Mouse (Mus musculus) intestine, postnatal 0 days (tissue): Measurements from ENCODE around the gene Rubcn. TPM values are rescaled to one million over a fixed set of nuclear protein-coding genes. Genes with fewer than 3 reads are reported as not detected.

Experiments used
- ATAC-seq: fragments of 200-750 bp; cut with Nextera tagmentation; 2 replicates; pipeline ENCODE4 v1.8.0; 2017; ENCODE audit warnings: mild to moderate bottlenecking, moderate TSS enrichment, moderate library complexity
- H3K27ac ChIP-seq: fragments of 300-500 bp; sonication (generic); 2 replicates; pipeline ENCODE4 v1.5.1; 2014; ENCODE audit warnings: mild to moderate bottlenecking, low read depth, low read length, moderate library complexity
- H3K27me3 ChIP-seq: fragments of 300-500 bp; sonication (generic); replicated peaks from 2 replicates; pipeline ENCODE4 v1.6.1; 2014; ENCODE audit warnings: low read length, mixed read lengths; ENCODE audit not compliant: control insufficient read depth, insufficient read depth
- H3K36me3 ChIP-seq: fragments of 300-500 bp; sonication (generic); 2 replicates; pipeline ENCODE4 v1.6.1; 2014; ENCODE audit warnings: mild to moderate bottlenecking, moderate library complexity; ENCODE audit not compliant: control insufficient read depth, insufficient read depth
- H3K4me1 ChIP-seq: fragments of 300-500 bp; sonication (generic); replicated peaks from 2 replicates; pipeline ENCODE4 v1.6.1; 2014; ENCODE audit warnings: antibody characterized with exemption, low read length, mixed read lengths; ENCODE audit not compliant: control insufficient read depth, insufficient read depth
- H3K4me2 ChIP-seq: fragments of 300-500 bp; sonication (generic); replicated peaks from 2 replicates; pipeline ENCODE4 v1.6.1; 2014; ENCODE audit warnings: low read depth, mild to moderate bottlenecking, moderate library complexity
- H3K4me3 ChIP-seq: fragments of 300-500 bp; sonication (generic); 2 replicates; pipeline ENCODE4 v1.5.1; 2014; ENCODE audit warnings: low read depth, low read length
- H3K9ac ChIP-seq: fragments of 300-500 bp; sonication (generic); 2 replicates; pipeline ENCODE4 v1.6.1; 2014; ENCODE audit warnings: mild to moderate bottlenecking, low read depth, low read length
- H3K9me3 ChIP-seq: fragments of 300-500 bp; sonication (generic); 2 replicates; pipeline ENCODE4 v1.6.1; 2016; ENCODE audit warnings: mixed run types; ENCODE audit not compliant: control insufficient read depth
- CTCF ChIP-seq: sonication (generic); IDR thresholded peaks from 2 replicates; pipeline ENCODE4 v1.5.1; 2016; ENCODE audit warnings: low read depth, mild to moderate bottlenecking, control low read depth, antibody characterized with exemption, moderate library complexity
- WGBS: fragments of 180-500 bp; shearing (Covaris S2); extraction: QIAGEN DNeasy Blood & Tissue Kit; methylation state at CpG from one replicate; pipeline ENCODE4 v1.1.7; 2014; 5-methylcytosine and 5-hydroxymethylcytosine counted together
- polyA plus RNA-seq: library from polyadenylated mRNA; unstranded; fragments of >200 nt; fragmentation: Nextera tagmentation; extraction: Ambion mirVana; gene quantifications from 2 replicates; pipeline ENCODE4 v1.2.1, GENCODE M21; 2015

Gene Rubcn
- polyA plus RNA-seq, 1 experiment from 2014 or later: 8.6 TPM

DNA sequence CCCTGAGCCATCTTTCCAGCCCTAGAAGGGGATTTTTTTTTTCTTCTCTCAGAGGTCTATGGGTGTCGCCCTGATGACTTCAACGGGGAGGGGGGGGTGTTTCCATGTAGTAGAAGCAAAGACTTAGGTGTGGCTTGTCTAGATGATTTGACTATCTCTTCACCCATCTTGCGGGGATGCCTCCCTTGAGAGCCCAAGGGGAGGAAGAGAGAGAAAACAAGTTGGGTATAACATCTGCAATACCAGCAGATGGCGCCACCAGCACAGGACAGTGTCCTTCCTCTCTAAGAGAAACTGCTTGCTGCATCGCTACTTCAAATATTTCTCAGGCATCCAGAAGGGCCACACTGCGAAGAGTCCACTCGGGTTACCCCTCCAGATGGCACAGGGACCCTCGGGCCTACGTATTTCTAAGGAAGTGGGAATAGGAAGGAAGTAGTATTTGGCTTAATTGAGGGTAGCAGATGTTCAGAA lies 64.6 kb downstream of the Rubcn start:
- WGBS: 2% methylated on average over 9 of the region's 9 CpGs
- Histone ChIP-seq H3K27ac (no peak overlapping the region), H3K27me3 (no peaks in the 10 kb centered on the region), H3K4me3 (0 out of 2 replicates have a peak overlapping the region, but pooled peaks have one; percentile 11), H3K4me2 (peak overlapping the region; percentile 47), H3K4me1 (peaks cover 8% of the 10 kb centered on the region; the same call in 1 of the 2 replicates), H3K9ac (no peak overlapping the region), H3K9me3 (no peaks in the 10 kb centered on the region), H3K36me3 (no peaks in the 10 kb centered on the region)
- peak; percentile 97 for TF ChIP-seq CTCF
- ATAC-seq: no peak

DNA sequence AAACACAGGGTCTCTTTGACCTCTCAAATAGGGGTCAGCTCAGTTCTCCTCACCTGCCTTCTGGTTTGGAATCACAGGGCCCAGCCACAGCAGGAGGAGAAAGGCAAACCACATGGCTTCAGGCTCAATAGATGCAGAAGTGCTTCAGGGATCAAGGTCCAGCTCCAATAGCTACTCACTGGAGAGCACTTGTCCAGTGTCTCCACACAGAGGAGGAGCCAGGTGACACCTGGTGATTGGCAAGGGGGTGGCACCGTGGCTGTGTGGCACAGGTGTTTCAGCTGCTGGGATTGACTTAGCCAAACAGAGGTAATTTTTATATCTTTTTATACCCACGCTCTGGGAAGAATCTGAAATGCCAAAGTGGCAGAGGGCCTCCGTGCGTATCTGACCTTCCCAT lies 67.2 kb downstream of the Rubcn start, which contains the start of gene Smbd1:
Gene Smbd1 (minus strand): TSS at position 157 of the 400 bp plus-strand sequence.
- Histone ChIP-seq H3K27ac (no peak within 1 kb of the TSS), H3K4me2 (no peak within 1 kb of the TSS), H3K4me1 (peaks cover 8% of the 10 kb centered on the region; the same call in 1 of the 2 replicates), H3K27me3 (no peaks in the 10 kb centered on the region), H3K36me3 (no peaks in the 10 kb centered on the region), H3K9ac (no peak within 1 kb of the TSS), H3K9me3 (no peaks in the 10 kb centered on the region), H3K4me3 (no peak within 1 kb of the TSS)
- TF ChIP-seq CTCF: peak; percentile 64
- WGBS: 55% methylated on average over 4 of the region's 4 CpGs
- peak; percentile 76 for ATAC-seq

DNA sequence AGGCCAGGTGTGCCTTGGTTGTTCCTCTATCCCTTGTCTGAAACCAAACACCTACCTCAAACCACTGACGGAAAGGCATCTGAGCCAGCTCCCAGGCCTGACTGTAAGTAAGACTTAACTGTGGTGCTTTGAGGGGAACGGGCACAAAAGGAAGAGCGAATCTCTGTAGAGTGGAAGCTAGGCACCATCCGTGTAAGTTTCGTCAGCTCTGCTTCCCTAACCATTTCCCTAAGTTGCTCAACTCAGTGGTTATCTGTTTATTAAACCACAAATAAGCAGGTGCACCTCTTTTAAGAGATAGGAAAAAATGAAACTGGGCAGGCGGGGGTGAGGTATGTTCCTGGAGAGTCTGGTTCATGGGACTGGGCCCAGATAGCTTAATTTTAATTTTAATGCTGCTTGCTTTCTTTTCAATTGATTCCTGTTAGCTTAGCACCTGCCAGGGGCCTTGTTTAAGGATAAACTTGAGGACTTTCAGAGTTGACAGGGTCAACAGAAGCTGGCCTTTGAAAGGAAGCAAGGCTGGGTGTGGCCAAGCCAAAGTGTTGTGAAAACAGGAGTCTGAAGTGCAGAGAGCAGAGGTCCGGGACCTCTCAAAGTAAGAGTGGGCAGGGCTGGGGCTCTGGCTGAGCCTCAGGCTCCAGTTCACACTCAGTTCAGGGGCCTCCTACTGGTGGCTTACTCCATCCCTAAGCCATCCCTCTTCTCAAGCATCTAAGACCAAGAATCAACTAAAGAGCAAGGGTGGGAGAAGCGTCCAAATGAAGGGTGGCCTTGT lies 70.0 kb downstream of the Rubcn start:
- Histone ChIP-seq H3K27ac (peak overlapping the region; percentile 28; the same call in 1 of the 2 replicates), H3K4me2 (0 out of 2 replicates have a peak overlapping the region, but pooled peaks have one; percentile 17), H3K27me3 (no peaks in the 10 kb centered on the region), H3K9me3 (no peaks in the 10 kb centered on the region), H3K4me1 (no peaks in the 10 kb centered on the region; the same call in 1 of the 2 replicates), H3K36me3 (no peaks in the 10 kb centered on the region), H3K4me3 (no peak overlapping the region), H3K9ac (no peak overlapping the region)
- peak; percentile 76 for ATAC-seq
- WGBS: 44% methylated on average over 8 of the region's 8 CpGs
- peak; percentile 38 for TF ChIP-seq CTCF

DNA sequence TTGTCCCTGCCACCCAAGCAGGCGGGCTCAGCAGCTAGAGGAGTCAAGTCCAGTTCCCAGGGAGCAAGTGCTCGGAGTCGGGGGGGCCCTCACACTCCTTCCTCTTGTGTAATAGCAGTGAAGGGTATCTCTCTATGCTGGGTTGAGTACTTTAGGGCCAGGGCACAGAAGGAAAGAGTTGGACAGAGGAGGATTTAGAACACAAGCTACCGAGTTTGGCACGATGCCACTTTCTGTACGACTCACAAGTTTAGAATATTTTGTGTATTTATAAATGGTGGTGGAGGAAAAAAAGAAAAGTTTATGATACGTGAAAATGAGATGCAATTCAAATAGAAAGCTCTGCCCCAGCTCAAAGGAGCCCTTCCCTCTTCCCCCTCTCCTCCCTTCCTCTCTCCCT lies 72.4 kb downstream of the Rubcn start:
- ATAC-seq: no peak
- Histone ChIP-seq H3K4me2 (no peak overlapping the region), H3K27me3 (no peaks in the 10 kb centered on the region), H3K4me1 (no peaks in the 10 kb centered on the region; the same call in 1 of the 2 replicates), H3K27ac (no peak overlapping the region), H3K9me3 (no peaks in the 10 kb centered on the region), H3K4me3 (no peak overlapping the region), H3K36me3 (no peaks in the 10 kb centered on the region), H3K9ac (no peak overlapping the region)
- WGBS: 58% methylated on average over 7 of the region's 7 CpGs
- no peak for TF ChIP-seq CTCF

DNA sequence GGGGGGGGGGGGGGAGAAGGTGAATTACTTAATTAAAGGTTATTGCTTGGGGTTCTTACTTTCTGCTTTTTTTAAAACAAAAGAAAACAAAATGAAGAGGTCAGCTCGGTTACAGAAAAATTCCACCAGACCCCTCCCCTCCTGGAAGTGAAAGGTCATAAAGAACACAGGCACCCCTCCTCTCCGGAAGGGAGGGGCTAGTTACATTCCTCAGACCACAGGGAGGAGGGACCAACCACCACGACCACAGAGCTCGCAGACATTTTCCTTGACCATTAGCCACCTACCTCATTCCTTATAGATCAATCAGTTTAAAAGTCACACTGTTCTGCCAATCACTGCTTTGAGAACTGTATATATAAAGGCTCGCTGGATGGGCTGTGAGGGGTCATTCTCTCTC lies 73.7 kb downstream of the Rubcn start:
- Histone ChIP-seq H3K4me3 (no peak overlapping the region), H3K9me3 (no peaks in the 10 kb centered on the region), H3K4me1 (no peaks in the 10 kb centered on the region; the same call in 1 of the 2 replicates), H3K27ac (no peak overlapping the region), H3K27me3 (no peaks in the 10 kb centered on the region), H3K36me3 (no peaks in the 10 kb centered on the region), H3K4me2 (no peak overlapping the region), H3K9ac (no peak overlapping the region)
- WGBS: 47% methylated on average over 5 of the region's 5 CpGs
- no peak for ATAC-seq
- no peak for TF ChIP-seq CTCF

DNA sequence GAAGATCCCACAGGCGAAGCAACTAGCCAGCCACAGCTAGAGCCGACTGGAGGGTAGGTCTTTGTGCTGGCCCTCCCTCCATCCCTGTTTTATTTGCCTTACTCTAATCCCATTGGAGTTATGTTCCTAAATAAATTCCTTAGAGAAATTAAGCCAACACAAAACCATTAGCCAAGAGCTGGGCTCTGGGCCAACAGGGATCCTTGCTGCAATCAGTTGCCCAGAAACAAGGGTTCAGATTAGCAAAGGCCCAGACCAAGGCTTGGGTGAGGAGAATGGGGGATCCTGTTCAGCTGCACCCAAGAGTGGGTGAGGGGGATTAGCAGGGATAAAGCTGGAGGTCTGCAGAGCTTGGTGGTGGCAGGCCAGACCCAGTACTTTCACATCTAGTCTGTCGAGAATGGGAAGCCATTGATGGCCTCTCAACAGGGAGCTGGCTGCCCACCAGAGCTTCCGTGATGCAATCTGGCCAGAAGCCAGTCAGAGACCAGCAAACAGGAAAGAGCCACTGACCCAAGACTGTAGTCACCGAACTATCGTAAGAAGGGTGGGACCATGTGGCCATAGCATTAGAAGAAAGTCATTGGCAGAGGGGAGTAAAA lies 74.2 kb downstream of the Rubcn start:
- no peaks in the 10 kb centered on the region for H3K9me3 ChIP-seq
- no peaks in the 10 kb centered on the region for H3K27me3 ChIP-seq
- no peak overlapping the region for H3K27ac ChIP-seq
- H3K9ac ChIP-seq: no peak overlapping the region
- no peak for ATAC-seq
- peaks cover 4% of the 10 kb centered on the region for H3K4me1 ChIP-seq
- H3K4me3 ChIP-seq: no peak overlapping the region
- TF ChIP-seq CTCF: no peak
- no peaks in the 10 kb centered on the region for H3K36me3 ChIP-seq
- WGBS: 45% methylated on average over 6 of the region's 6 CpGs
- no peak overlapping the region for H3K4me2 ChIP-seq
